Mouse (Mus musculus) E14TG2a.4 (cell line): ENCODE results near the gene Gm38393.

ENCODE experiments used
- H3K27me3 ChIP-seq: 2 replicates; pipeline ENCODE4 v1.6.1; 2014; ENCODE audit warnings: low read length, control low read depth; ENCODE audit not compliant: insufficient read depth
- H3K36me3 ChIP-seq: 2 replicates; pipeline ENCODE4 v1.6.1; 2014; ENCODE audit warnings: low read length, control low read depth; ENCODE audit not compliant: insufficient read depth
- H3K4me1 ChIP-seq: replicated peaks from 2 replicates; pipeline ENCODE4 v1.6.1; 2014; ENCODE audit warnings: low read depth, low read length, control low read depth
- H3K4me3 ChIP-seq: replicated peaks from 2 replicates; pipeline ENCODE4 v1.5.1; 2014; ENCODE audit warnings: mild to moderate bottlenecking, low read length
- H3K9me3 ChIP-seq: 2 replicates; pipeline ENCODE4 v1.6.1; 2014; ENCODE audit warnings: low read length, control low read depth
- CTCF ChIP-seq: conservative IDR thresholded peaks from 2 replicates; pipeline ENCODE4 v1.5.1; 2014; ENCODE audit warnings: low read length
- NANOG ChIP-seq: IDR thresholded peaks from 2 replicates; pipeline ENCODE4 v1.6.1; 2014; ENCODE audit warnings: borderline replicate concordance, low read length, mixed read lengths
- POU5F1 ChIP-seq: IDR thresholded peaks from 2 replicates; pipeline ENCODE4 v1.6.1; 2014; ENCODE audit warnings: low read length, borderline replicate concordance

Gm38393 gene

GRCm38 (mm10) chr7:59978646-59979045, 26.2 kb downstream of the Gm38393 start:
- peaks cover 26% of the 10 kb centered on the region for H3K36me3 ChIP-seq
- no peaks in the 10 kb centered on the region for H3K4me1 ChIP-seq
- no peak overlapping the region for H3K4me3 ChIP-seq
- H3K9me3 ChIP-seq = no peaks in the 10 kb centered on the region
- TF ChIP-seq POU5F1 (no peak), NANOG (no peak), CTCF (no peak)
- H3K27me3 ChIP-seq = no peaks in the 10 kb centered on the region
